Mouse (Mus musculus) midbrain, postnatal 0 days (tissue): ENCODE measurements around the gene Socs4. TPM values are rescaled to one million over a fixed set of nuclear protein-coding genes. Genes with fewer than 3 reads are reported as not detected.

Experiments
- ATAC-seq: fragments of 200-750 bp; cut with Nextera tagmentation; 2 replicates; pipeline ENCODE4 v1.8.0; 2017; ENCODE audit warnings: moderate number of reproducible peaks, mild to moderate bottlenecking, moderate TSS enrichment, moderate library complexity; ENCODE audit not compliant: low FRiP score
- DNase-seq: peaks from one replicate; pipeline ENCODE4 v3.0.0-alpha.2; 2015; ENCODE audit warnings: low spot score
- H3K27ac ChIP-seq: fragments of 300-500 bp; sonication (generic); 2 replicates; pipeline ENCODE4 v1.5.1; 2014; ENCODE audit warnings: low read depth, mild to moderate bottlenecking, low read length, mixed read lengths
- H3K27me3 ChIP-seq: fragments of 300-500 bp; sonication (generic); 2 replicates; pipeline ENCODE4 v1.6.1; 2014; ENCODE audit warnings: low read length, control low read depth, mixed read lengths; ENCODE audit not compliant: insufficient read depth
- H3K36me3 ChIP-seq: fragments of 300-500 bp; sonication (generic); 2 replicates; pipeline ENCODE4 v1.6.1; 2014; ENCODE audit warnings: low read length, control low read depth, mixed read lengths; ENCODE audit not compliant: insufficient read depth
- H3K4me1 ChIP-seq: fragments of 300-500 bp; sonication (generic); 2 replicates; pipeline ENCODE4 v1.6.1; 2014; ENCODE audit warnings: mild to moderate bottlenecking, control low read depth, antibody characterized with exemption, low read length, mixed read lengths; ENCODE audit not compliant: insufficient read depth
- H3K4me2 ChIP-seq: fragments of 300-500 bp; sonication (generic); 2 replicates; pipeline ENCODE4 v1.6.1; 2014; ENCODE audit warnings: low read depth, mild to moderate bottlenecking, low read length, mixed read lengths; ENCODE audit not compliant: poor library complexity, severe bottlenecking
- H3K4me3 ChIP-seq: fragments of 300-500 bp; sonication (generic); 2 replicates; pipeline ENCODE4 v1.5.1; 2014; ENCODE audit warnings: low read depth, mild to moderate bottlenecking, low read length, moderate library complexity
- H3K9ac ChIP-seq: fragments of 300-500 bp; sonication (generic); replicated peaks from 2 replicates; pipeline ENCODE4 v1.6.1; 2014; ENCODE audit warnings: mild to moderate bottlenecking, low read length, moderate library complexity, mixed read lengths; ENCODE audit not compliant: poor library complexity, severe bottlenecking
- H3K9me3 ChIP-seq: fragments of 300-500 bp; sonication (generic); 2 replicates; pipeline ENCODE4 v1.6.1; 2016; ENCODE audit warnings: low read length, control low read depth
- CTCF ChIP-seq: IDR thresholded peaks from 2 replicates; pipeline ENCODE4 v1.5.1; 2016; ENCODE audit warnings: antibody characterized with exemption, mild to moderate bottlenecking
- WGBS: fragments of 180-500 bp; shearing (Covaris S2); extraction: QIAGEN DNeasy Blood & Tissue Kit; methylation state at CpG from one replicate; pipeline ENCODE4 v1.1.7; 2014; 5-methylcytosine and 5-hydroxymethylcytosine counted together
- polyA plus RNA-seq: library from polyadenylated mRNA; unstranded; fragments of >200 nt; fragmentation: Nextera tagmentation; extraction: Ambion mirVana; gene quantifications from 2 replicates; pipeline ENCODE4 v1.2.1, GENCODE M21; 2015
- total RNA-seq: library from RNA; depleted of rRNA; stranded (reverse); fragments of >200 nt; gene quantifications from 2 replicates; pipeline ENCODE4 v1.2.3, GENCODE M21; 2014

The Socs4 gene
- total and polyA plus RNA-seq, 2 experiments from 2014 or later = 2.7 to 7.9 TPM

GRCm38 (mm10) chr14:47276036-47276603, 611 bp upstream of the Socs4 start:
- no peaks in the 10 kb centered on the region for H3K36me3 ChIP-seq
- WGBS = 3% methylated on average over 22 of the region's 22 CpGs
- H3K27me3 ChIP-seq = no peaks in the 10 kb centered on the region
- peak overlapping the region; percentile 90 for H3K4me3 ChIP-seq
- H3K27ac ChIP-seq = peak overlapping the region; percentile 86
- ATAC-seq (peak; percentile 31; the same call in 1 of the 2 replicates), DNase-seq (peak; percentile 19)
- H3K9me3 ChIP-seq = no peaks in the 10 kb centered on the region
- peak overlapping the region; percentile 78 for H3K9ac ChIP-seq
- TF ChIP-seq CTCF = no peak
- H3K4me1 ChIP-seq = no peaks in the 10 kb centered on the region
- peak overlapping the region; percentile 58 for H3K4me2 ChIP-seq

- 79% methylated on average over 2 of the region's 2 CpGs for WGBS
- no peak for DNase-seq
- Histone ChIP-seq H3K9me3 (no peaks in the 10 kb centered on the region), H3K27me3 (no peaks in the 10 kb centered on the region), H3K4me2 (no peak overlapping the region), H3K4me3 (no peak overlapping the region), H3K9ac (no peak overlapping the region), H3K4me1 (no peaks in the 10 kb centered on the region), H3K27ac (no peak overlapping the region), H3K36me3 (no peaks in the 10 kb centered on the region)
- peak; percentile 33 for TF ChIP-seq CTCF
- ATAC-seq = no peak
Measured at GRCm38 (mm10) chr14:47279058-47279457, 2.3 kb downstream of the Socs4 start.

GRCm38 (mm10) chr14:47281535-47281934, 4.8 kb downstream of the Socs4 start:
- Histone ChIP-seq H3K4me3 (no peak overlapping the region), H3K9me3 (no peaks in the 10 kb centered on the region), H3K27ac (no peak overlapping the region), H3K36me3 (no peaks in the 10 kb centered on the region), H3K4me1 (no peaks in the 10 kb centered on the region), H3K9ac (no peak overlapping the region), H3K4me2 (no peak overlapping the region), H3K27me3 (no peaks in the 10 kb centered on the region)
- WGBS = 96% methylated on average over 4 of the region's 4 CpGs
- no peak for TF ChIP-seq CTCF
- ATAC-seq = no peak
- no peak for DNase-seq

GRCm38 (mm10) chr14:47283568-47283967, 6.8 kb downstream of the Socs4 start:
- TF ChIP-seq CTCF = no peak
- H3K4me1 ChIP-seq = no peaks in the 10 kb centered on the region
- 95% methylated on average over 7 of the region's 7 CpGs for WGBS

GRCm38 (mm10) chr14:47285271-47285670, 8.5 kb downstream of the Socs4 start:
- Histone ChIP-seq H3K4me1 (no peaks in the 10 kb centered on the region), H3K9ac (no peak overlapping the region), H3K27ac (no peak overlapping the region), H3K9me3 (no peaks in the 10 kb centered on the region), H3K27me3 (no peaks in the 10 kb centered on the region), H3K4me3 (no peak overlapping the region), H3K36me3 (peaks cover 2% of the 10 kb centered on the region; the same call in 1 of the 2 replicates), H3K4me2 (no peak overlapping the region)
- 100% methylated on average over 2 of the region's 2 CpGs for WGBS
- DNase-seq (no peak), ATAC-seq (no peak)
- TF ChIP-seq CTCF = no peak

More at GRCm38 (mm10) chr14:47283568-47283967, 6.8 kb downstream of the Socs4 start:
- no peak for ATAC-seq
- Histone ChIP-seq H3K9ac (no peak overlapping the region), H3K4me3 (no peak overlapping the region), H3K4me2 (no peak overlapping the region), H3K27ac (no peak overlapping the region), H3K9me3 (no peaks in the 10 kb centered on the region), H3K27me3 (no peaks in the 10 kb centered on the region), H3K36me3 (no peaks in the 10 kb centered on the region)
- no peak for DNase-seq

GRCm38 (mm10) chr14:47286215-47286614, 9.5 kb downstream of the Socs4 start:
- WGBS = 90% methylated on average over 1 of the region's 1 CpGs
- H3K36me3 ChIP-seq = peaks cover 5% of the 10 kb centered on the region; the same call in 1 of the 2 replicates

More at GRCm38 (mm10) chr14:47286215-47286614, 9.5 kb downstream of the Socs4 start:
- H3K4me3 ChIP-seq = no peak overlapping the region
- H3K9me3 ChIP-seq = no peaks in the 10 kb centered on the region
- H3K9ac ChIP-seq = no peak overlapping the region
- DNase-seq = no peak
- no peak for ATAC-seq
- H3K4me2 ChIP-seq = no peak overlapping the region
- no peaks in the 10 kb centered on the region for H3K4me1 ChIP-seq
- TF ChIP-seq CTCF = no peak
- no peak overlapping the region for H3K27ac ChIP-seq
- H3K27me3 ChIP-seq = no peaks in the 10 kb centered on the region
